Mouse (Mus musculus) mature B cell (primary cell): Measurements from ENCODE around the gene Nrl.

Source experiments
- in situ Hi-C: fragments of 300-500 bp; cut with MboI; formaldehyde crosslinking; loops from 2 replicates; pipeline ENCODE4 v1.14.3; 2019

Gene Nrl

GRCm38 (mm10) chr14:55524785-55525184 lies at the start of gene Nrl:
TSS of gene Nrl (minus strand) at chr14:55524981.
- in situ Hi-C loops: no loop called here

- in situ Hi-C loops: no loop called here
Measured at GRCm38 (mm10) chr14:55571760-55572159, 47.0 kb upstream of the Nrl start.

- in situ Hi-C loops: no loop called here
Measured at GRCm38 (mm10) chr14:55570588-55570987, 45.8 kb upstream of the Nrl start.

GRCm38 (mm10) chr14:55567496-55567895 lies 42.7 kb upstream of the Nrl start:
- in situ Hi-C loops: no loop called here

GRCm38 (mm10) chr14:55565748-55566147 lies 41.0 kb upstream of the Nrl start:
- in situ Hi-C loops: no loop called here

GRCm38 (mm10) chr14:55563249-55563648 lies 38.5 kb upstream of the Nrl start:
- in situ Hi-C loops: no loop called here

- in situ Hi-C loops: no loop called here
Measured at GRCm38 (mm10) chr14:55561860-55562259, 37.1 kb upstream of the Nrl start.

GRCm38 (mm10) chr14:55560202-55561073 lies 35.7 kb upstream of the Nrl start, which contains the start of gene A730061H03Rik:
TSS of gene A730061H03Rik (minus strand) at chr14:55560406.
- in situ Hi-C loops: no loop called here

- in situ Hi-C loops: no loop called here
Measured at GRCm38 (mm10) chr14:55559799-55560201, 35.0 kb upstream of the Nrl start, which contains the start of gene Dcaf11. TSS of gene Dcaf11 (plus strand) at chr14:55560006.

- in situ Hi-C loops: no loop called here
Measured at GRCm38 (mm10) chr14:55558740-55559448, 34.1 kb upstream of the Nrl start.

- in situ Hi-C loops: no loop called here
Measured at GRCm38 (mm10) chr14:55557587-55557986, 32.8 kb upstream of the Nrl start.

- in situ Hi-C loops: no loop called here
Measured at GRCm38 (mm10) chr14:55557003-55557402, 32.2 kb upstream of the Nrl start.

GRCm38 (mm10) chr14:55555788-55556187 lies 31.0 kb upstream of the Nrl start:
- in situ Hi-C loops: no loop called here

- in situ Hi-C loops: no loop called here
Measured at GRCm38 (mm10) chr14:55554635-55555034, 29.9 kb upstream of the Nrl start.

- in situ Hi-C loops: no loop called here
Measured at GRCm38 (mm10) chr14:55551794-55552193, 27.0 kb upstream of the Nrl start.

- in situ Hi-C loops: no loop called here
Measured at GRCm38 (mm10) chr14:55551347-55551746, 26.6 kb upstream of the Nrl start.

- in situ Hi-C loops: no loop called here
Measured at GRCm38 (mm10) chr14:55550191-55550590, 25.4 kb upstream of the Nrl start.

- in situ Hi-C loops: no loop called here
Measured at GRCm38 (mm10) chr14:55544334-55544733, 19.6 kb upstream of the Nrl start.

- in situ Hi-C loops: no loop called here
Measured at GRCm38 (mm10) chr14:55542268-55542667, 17.5 kb upstream of the Nrl start.

GRCm38 (mm10) chr14:55540787-55541321 lies 16.1 kb upstream of the Nrl start:
- in situ Hi-C loops: no loop called here

- in situ Hi-C loops: no loop called here
Measured at GRCm38 (mm10) chr14:55540067-55540786, 15.4 kb upstream of the Nrl start, which contains the start of gene Pck2. TSS of gene Pck2 (plus strand) at chr14:55540266.
